Mouse (Mus musculus) MEL (cell line): Measurements from ENCODE around the gene Tmem109. TPM values are rescaled to one million over a fixed set of nuclear protein-coding genes. Genes with fewer than 3 reads are reported as not detected.
A peak's percentile ranks its signal among the peaks of the same experiment; 100 is the strongest.

Experiments used
- DNase-seq: peaks from one replicate; pipeline ENCODE4 v3.0.0; 2011; ENCODE audit warnings: low read depth, low spot score
- H3K27ac ChIP-seq: 2 replicates; pipeline ENCODE4 v1.5.1; 2012; ENCODE audit warnings: low read depth, mild to moderate bottlenecking, control low read depth, low read length, moderate library complexity; ENCODE audit not compliant: control insufficient read depth
- H3K27me3 ChIP-seq, 2 experiments: fragments of 150-350 bp in 1 of 2; sonication (generic) in 1 of 2; 2 replicates each; pipeline ENCODE4 v1.6.1; 2012; ENCODE audit warnings: low read length in 2 of 2, mild to moderate bottlenecking in 2 of 2, improper control_type of control experiment in 1 of 2, moderate library complexity in 1 of 2; ENCODE audit not compliant: insufficient read depth in 2 of 2, control insufficient read depth in 1 of 2
- H3K36me3 ChIP-seq, 2 experiments: 2 replicates each; pipeline ENCODE4 v1.6.1; 2012 to 2014; ENCODE audit warnings: low read length in 2 of 2, improper control_type of control experiment in 1 of 2, inconsistent platforms in 1 of 2, mild to moderate bottlenecking in 1 of 2; ENCODE audit not compliant: insufficient read depth in 2 of 2, control insufficient read depth in 1 of 2
- H3K4me1 ChIP-seq, 2 experiments: fragments of 150-350 bp in 1 of 2; sonication (generic) in 1 of 2; 2 replicates each; pipeline ENCODE4 v1.6.1; 2012; ENCODE audit warnings: low read length in 2 of 2, improper control_type of control experiment in 1 of 2, mild to moderate bottlenecking in 1 of 2; ENCODE audit not compliant: insufficient read depth in 2 of 2, control insufficient read depth in 1 of 2
- H3K4me3 ChIP-seq, 2 experiments: fragments of 150-350 bp in 1 of 2; sonication (generic) in 1 of 2; 2 replicates each; pipeline ENCODE4 v1.5.1; 2012; ENCODE audit warnings: low read depth in 2 of 2, low read length in 2 of 2, mild to moderate bottlenecking in 2 of 2, moderate library complexity in 2 of 2, control low read depth in 1 of 2, improper control_type of control experiment in 1 of 2; ENCODE audit not compliant: control insufficient read depth in 1 of 2, insufficient read depth in 1 of 2
- H3K79me2 ChIP-seq: 2 replicates; pipeline ENCODE4 v1.6.1; 2012; ENCODE audit warnings: mild to moderate bottlenecking, low read length, moderate library complexity; ENCODE audit not compliant: control insufficient read depth, poor library complexity, insufficient read depth
- H3K9ac ChIP-seq: 2 replicates; pipeline ENCODE4 v1.6.1; 2012; ENCODE audit warnings: low read depth, mild to moderate bottlenecking, control low read depth, low read length, moderate library complexity; ENCODE audit not compliant: control insufficient read depth, poor library complexity, severe bottlenecking
- H3K9me3 ChIP-seq: fragments of 150-350 bp; sonication (generic); replicated peaks from 2 replicates; pipeline ENCODE4 v1.6.1; 2012; ENCODE audit warnings: mild to moderate bottlenecking, low read length, improper control_type of control experiment, moderate library complexity; ENCODE audit not compliant: insufficient read depth
- BHLHE40 ChIP-seq: IDR thresholded peaks from 2 replicates; pipeline ENCODE4 v1.6.1; 2012; ENCODE audit warnings: low read depth, mild to moderate bottlenecking, inconsistent platforms, low read length, improper control_type of control experiment, borderline replicate concordance
- CHD1 ChIP-seq: IDR thresholded peaks from 2 replicates; pipeline ENCODE4 v1.6.1; 2012; ENCODE audit warnings: low read depth, mild to moderate bottlenecking, inconsistent platforms, low read length, improper control_type of control experiment
- CTCF ChIP-seq, 3 experiments: IDR thresholded peaks in 2 of 3; conservative IDR thresholded peaks in 1 of 3; 2 replicates each; pipeline ENCODE4 v1.5.1; 2011 to 2012; ENCODE audit warnings: low read length in 3 of 3, low read depth in 2 of 3, mild to moderate bottlenecking in 2 of 3, improper control_type of control experiment in 1 of 3, inconsistent platforms in 1 of 3, mixed read lengths in 1 of 3, moderate library complexity in 1 of 3; ENCODE audit not compliant: control insufficient read depth in 1 of 3, insufficient read depth in 1 of 3, poor library complexity in 1 of 3, severe bottlenecking in 1 of 3
- E2F4 ChIP-seq: IDR thresholded peaks from 2 replicates; pipeline ENCODE4 v1.6.1; 2011; ENCODE audit warnings: low read depth, low read length, improper control_type of control experiment, borderline replicate concordance
- ETS1 ChIP-seq: IDR thresholded peaks from 2 replicates; pipeline ENCODE4 v1.6.1; 2012; ENCODE audit warnings: low read depth, mild to moderate bottlenecking, inconsistent platforms, low read length, improper control_type of control experiment, moderate library complexity
- GATA1 ChIP-seq: IDR thresholded peaks from 2 replicates; pipeline ENCODE4 v1.6.1; 2011; ENCODE audit warnings: low read depth, low read length, improper control_type of control experiment
- HCFC1 ChIP-seq: IDR thresholded peaks from 2 replicates; pipeline ENCODE4 v1.6.1; 2012; ENCODE audit warnings: low read depth, mild to moderate bottlenecking, inconsistent platforms, low read length, improper control_type of control experiment, moderate library complexity
- JUND ChIP-seq: IDR thresholded peaks from 2 replicates; pipeline ENCODE4 v1.6.1; 2011; ENCODE audit warnings: low read depth, mild to moderate bottlenecking, improper control_type of control experiment, low read length
- MAZ ChIP-seq: IDR thresholded peaks from 2 replicates; pipeline ENCODE4 v1.6.1; 2012; ENCODE audit warnings: low read depth, mild to moderate bottlenecking, inconsistent platforms, low read length, improper control_type of control experiment
- MEF2A ChIP-seq: IDR thresholded peaks from 2 replicates; pipeline ENCODE4 v1.6.1; 2014; ENCODE audit warnings: low read depth, mild to moderate bottlenecking, inconsistent platforms, low read length, improper control_type of control experiment; ENCODE audit not compliant: poor library complexity, insufficient replicate concordance, severe bottlenecking; ENCODE audit errors: extremely low read depth
- MXI1 ChIP-seq: IDR thresholded peaks from 2 replicates; pipeline ENCODE4 v1.6.1; 2011; ENCODE audit warnings: mild to moderate bottlenecking, low read depth, low read length, improper control_type of control experiment
- POLR2AphosphoS2 ChIP-seq: IDR thresholded peaks from 2 replicates; pipeline ENCODE4 v1.6.1; 2011; ENCODE audit warnings: low read length, improper control_type of control experiment
- POLR2AphosphoS5 ChIP-seq: IDR thresholded peaks from 2 replicates; pipeline ENCODE4 v1.6.1; 2012; ENCODE audit warnings: low read depth, borderline replicate concordance, mild to moderate bottlenecking, inconsistent platforms, low read length, moderate library complexity, mixed read lengths
- RAD21 ChIP-seq: IDR thresholded peaks from 2 replicates; pipeline ENCODE4 v1.6.1; 2011; ENCODE audit warnings: mild to moderate bottlenecking, low read depth, low read length, improper control_type of control experiment
- SMC3 ChIP-seq: IDR thresholded peaks from 2 replicates; pipeline ENCODE4 v1.6.1; 2011; ENCODE audit warnings: low read depth, low read length, improper control_type of control experiment
- TBP ChIP-seq: IDR thresholded peaks from 2 replicates; pipeline ENCODE4 v1.8.0; 2011; ENCODE audit warnings: low read depth, low read length, improper control_type of control experiment
- USF1 ChIP-seq: IDR thresholded peaks from 2 replicates; pipeline ENCODE4 v1.6.1; 2014; ENCODE audit warnings: low read depth, mild to moderate bottlenecking, inconsistent platforms, low read length, improper control_type of control experiment, moderate library complexity
- USF2 ChIP-seq, 2 experiments: IDR thresholded peaks; 2 replicates each; pipeline ENCODE4 v1.6.1; 2011 to 2012; ENCODE audit warnings: improper control_type of control experiment in 2 of 2, low read length in 2 of 2, borderline replicate concordance in 1 of 2, inconsistent platforms in 1 of 2, low read depth in 1 of 2, mild to moderate bottlenecking in 1 of 2; ENCODE audit not compliant: insufficient read depth in 1 of 2
- ZC3H11A ChIP-seq: IDR thresholded peaks from 2 replicates; pipeline ENCODE4 v1.6.1; 2012; ENCODE audit warnings: low read depth, mild to moderate bottlenecking, inconsistent platforms, low read length, improper control_type of control experiment
- polyA plus RNA-seq, 2 experiments: library from polyadenylated mRNA; stranded (reverse) in 1 of 2; unstranded in 1 of 2; fragments of >175 nt in 1 of 2; fragments of >200 nt in 1 of 2; gene quantifications; 2 replicates each; pipeline versions ENCODE4 v1.2.1 to v1.2.4; 2012; ENCODE audit warnings: low replicate concordance in 2 of 2, low read depth in 1 of 2; ENCODE audit not compliant: insufficient read length in 2 of 2, insufficient read depth in 1 of 2, missing spikeins in 1 of 2
- total RNA-seq: library from RNA; depleted of rRNA; stranded (reverse); fragments of 300-350 nt; gene quantifications from 2 replicates; pipeline ENCODE4 v1.2.3, GENCODE M21; 2012

The Tmem109 gene
- total and polyA plus RNA-seq, 3 experiments, result 30.4 to 42.4 TPM; not detected in 1

- no peaks in the 10 kb centered on the region for H3K79me2 ChIP-seq
These were observed 50.4 kb downstream of the Tmem109 start for GRCm38 (mm10) chr19:10831424-10831823.

DNA sequence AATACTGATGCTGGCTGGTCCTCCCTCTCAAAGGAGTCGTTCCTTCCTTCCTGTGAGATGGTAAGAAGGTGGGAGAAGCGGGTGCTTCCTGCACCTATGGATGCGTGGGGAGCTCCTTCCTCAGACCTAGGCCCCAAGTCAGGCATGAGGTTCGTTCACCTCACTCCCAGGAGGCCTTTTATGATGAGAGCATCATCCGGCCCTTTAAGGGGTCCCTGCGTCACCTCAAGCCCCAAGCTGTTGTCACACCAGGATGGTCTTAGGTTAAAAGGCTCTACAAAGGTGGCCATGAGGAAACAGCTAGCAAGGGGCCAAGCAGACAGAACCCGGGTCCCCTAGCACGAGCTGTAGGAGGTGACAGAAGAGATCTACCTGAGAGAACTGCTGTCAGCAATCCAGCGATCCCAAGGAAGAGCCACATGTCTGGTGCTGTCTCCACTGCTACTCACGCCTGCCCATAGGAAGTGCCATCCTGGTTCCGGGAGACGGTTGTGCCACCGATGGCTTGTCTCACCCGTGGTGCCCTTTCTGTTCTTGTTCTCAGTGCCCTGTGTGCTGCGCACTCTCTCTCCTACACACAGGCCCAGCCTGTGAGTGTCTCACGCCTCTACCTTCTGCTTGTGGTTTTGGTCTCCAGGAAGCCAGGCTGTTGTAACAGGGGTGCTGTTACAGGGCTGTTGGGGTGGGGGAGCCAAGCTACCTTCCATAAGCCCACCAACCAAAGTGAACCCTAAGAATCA lies 52.2 kb downstream of the Tmem109 start, which contains the start of gene Cd6:
Gene Cd6, minus strand, starts transcription at position 623 of the 740 bp plus-strand sequence.
- Histone ChIP-seq H3K9ac (no peak within 1 kb of the TSS), H3K27me3 (peaks cover 2 to 9% of the 10 kb centered on the region in 2 experiments; a peak in 3 of 4 replicates), H3K27ac (no peak within 1 kb of the TSS), H3K79me2 (no peaks in the 10 kb centered on the region), H3K9me3 (no peaks in the 10 kb centered on the region), H3K4me3 (no peak within 1 kb of the TSS), H3K36me3 (peaks cover 0 to 4% of the 10 kb centered on the region in 2 experiments; a peak in 1 of 4 replicates), H3K4me1 (peaks cover 0 to 9% of the 10 kb centered on the region in 2 experiments; a peak in 2 of 4 replicates)
- no peak for DNase-seq
- TF ChIP-seq MEF2A (no peak), MAZ (no peak), TBP (no peak), HCFC1 (no peak), JUND (no peak)

More at GRCm38 (mm10) chr19:10831424-10831823, 50.4 kb downstream of the Tmem109 start:
- Histone ChIP-seq H3K27me3 (peaks cover 0 to 7% of the 10 kb centered on the region in 2 experiments; a peak in 2 of 4 replicates), H3K9ac (no peak overlapping the region), H3K27ac (no peak overlapping the region), H3K9me3 (no peaks in the 10 kb centered on the region), H3K36me3 (peaks cover 0 to 4% of the 10 kb centered on the region in 2 experiments; a peak in 1 of 4 replicates), H3K4me3 (no peak overlapping the region), H3K4me1 (peaks cover 0 to 9% of the 10 kb centered on the region in 2 experiments; a peak in 2 of 4 replicates)
- DNase-seq, result peak; percentile 69
- TF ChIP-seq MXI1 (no peak), ZC3H11A (no peak), TBP (no peak), POLR2AphosphoS2 (no peak), BHLHE40 (no peak), E2F4 (no peak), POLR2AphosphoS5 (no peak), SMC3 (peak; percentile 68), USF1 (no peak), CTCF (IDR thresholded peaks at IDR 0.05 in 2 of 3, conservative IDR thresholded peaks at IDR 0.05 in 1 of 3; ENCODE audit: control insufficient read depth in 1 of 3, insufficient read depth in 1 of 3, low read depth in 2 of 3, low read length in 3 of 3, poor library complexity in 1 of 3, severe bottlenecking in 1 of 3) (peak; percentile 50 to 87 (median 78)), USF2 (IDR thresholded peaks at IDR 0.05; ENCODE audit: borderline replicate concordance in 1 of 2, insufficient read depth in 1 of 2, low read depth in 1 of 2, low read length in 2 of 2) (no peak), ETS1 (no peak), MEF2A (no peak), CHD1 (no peak), GATA1 (0 out of 2 replicates have a peak, but pooled peaks have one; percentile 7), RAD21 (peak; percentile 68)
